In the genomic region with DNA sequence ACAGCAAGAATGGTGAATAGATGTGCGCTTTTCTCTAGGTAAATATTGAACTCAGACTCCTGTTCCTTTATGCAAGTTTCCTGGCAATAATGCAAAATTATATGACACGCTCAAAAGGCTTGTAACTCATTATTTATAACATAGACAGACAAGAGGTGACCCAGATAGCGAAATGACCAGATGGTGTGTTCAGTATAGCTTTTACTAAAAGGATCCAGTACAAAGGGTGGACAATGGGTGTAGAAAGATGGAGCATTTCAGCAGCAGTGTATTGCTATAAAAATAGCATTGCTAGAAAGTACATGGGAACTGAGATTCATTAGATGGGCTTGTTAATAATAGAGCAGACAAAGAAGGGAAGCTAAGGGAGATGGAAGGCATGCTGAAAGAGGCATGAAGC, we compare ENCODE assay signal across 22 mouse cellular contexts.
A peak's percentile ranks its signal among the peaks of the same experiment; 100 is the strongest.
DNase-seq lines count a peak whose midpoint lies in the region; ATAC-seq lines count a peak whose summit lies in the region.
"Had no signal": no experiment of that assay in that cellular context is flagged by ENCODE, and none has a peak within 500 bp of the region (broad histone marks: within the 10 kb centered on the region; RNA-seq: fewer than 3 reads in every experiment).

No protein-coding gene starts in this region.

- no peaks in the 10 kb centered on the region for H3K9me3 ChIP-seq in hindbrain, embryonic 13.5 days
- no peaks in the 10 kb centered on the region for H3K9me3 ChIP-seq in hindbrain, embryonic 14.5 days (ENCODE audit: control insufficient read depth, low read length)
- no peaks in the 10 kb centered on the region for H3K9me3 ChIP-seq in neural tube, embryonic 13.5 days
- H3K9me3 ChIP-seq: embryonic facial prominence, embryonic 13.5 days; forebrain, embryonic 12.5 days; G1E; hindbrain, embryonic 12.5 days; intestine, embryonic 15.5 days had no signal

- H3K4me2 ChIP-seq in hindbrain, embryonic 13.5 days, result no peak overlapping the region
- no peak overlapping the region for H3K4me2 ChIP-seq in hindbrain, embryonic 14.5 days (replicated peaks)
- no peak overlapping the region for H3K4me2 ChIP-seq in neural tube, embryonic 13.5 days
- H3K4me2 ChIP-seq: embryonic facial prominence, embryonic 13.5 days; forebrain, embryonic 12.5 days; hindbrain, embryonic 12.5 days; intestine, embryonic 15.5 days had no signal

- whole genome bisulfite sequencing in hindbrain, embryonic 13.5 days, result 86% methylated on average over 3 of the region's 3 CpGs
- WGBS in hindbrain, embryonic 14.5 days, result 88% methylated on average over 3 of the region's 3 CpGs
- 88% methylated on average over 3 of the region's 3 CpGs for WGBS in neural tube, embryonic 13.5 days

- 0 out of 2 replicates have a peak overlapping the region, but pooled peaks have one; percentile 23 for H3K27ac ChIP-seq in hindbrain, embryonic 13.5 days
- H3K27ac ChIP-seq in hindbrain, embryonic 14.5 days, result no peak overlapping the region
- 0 out of 2 replicates have a peak overlapping the region, but pooled peaks have one; percentile 9 for H3K27ac ChIP-seq in neural tube, embryonic 13.5 days (replicated peaks)
- H3K27ac ChIP-seq: embryonic facial prominence, embryonic 13.5 days; forebrain, embryonic 12.5 days; gastrocnemius, adult 2 months; hindbrain, embryonic 12.5 days; intestine, embryonic 15.5 days had no signal

- peaks cover 10% of the 10 kb centered on the region for H3K4me1 ChIP-seq in hindbrain, embryonic 13.5 days (replicated peaks)
- H3K4me1 ChIP-seq in hindbrain, embryonic 14.5 days (replicated peaks; ENCODE audit: control insufficient read depth, insufficient read depth, low read length), result no peaks in the 10 kb centered on the region
- H3K4me1 ChIP-seq in neural tube, embryonic 13.5 days (replicated peaks), result no peaks in the 10 kb centered on the region
- H3K4me1 ChIP-seq: embryonic facial prominence, embryonic 13.5 days had no signal

- no peaks in the 10 kb centered on the region for H3K27me3 ChIP-seq in hindbrain, embryonic 13.5 days
- no peaks in the 10 kb centered on the region for H3K27me3 ChIP-seq in hindbrain, embryonic 14.5 days (ENCODE audit: control insufficient read depth, insufficient read depth, low read length)
- H3K27me3 ChIP-seq in neural tube, embryonic 13.5 days, result no peaks in the 10 kb centered on the region
- H3K27me3 ChIP-seq: embryonic facial prominence, embryonic 13.5 days; forebrain, embryonic 12.5 days; hindbrain, embryonic 12.5 days; intestine, embryonic 15.5 days had no signal

- DNase-seq in cerebellum, postnatal 4 days (ENCODE audit: low spot score in 2 of 2), result no peak
- DNase-seq in hindbrain, embryonic 14.5 days (ENCODE audit: low spot score), result no peak
- no peak for DNase-seq in neural tube, embryonic 10.5 days (ENCODE audit: extremely low spot score, low spot score)
- DNase-seq in kidney, postnatal 25 days, result no peak
- DNase-seq: adrenal gland, postnatal 10 days; B cell, adult 2 months; cerebellum, adult 18-20 months; cerebellum, postnatal 10 days; gastrocnemius, adult 2 months; gastrocnemius, postnatal 25 days; heart, postnatal 10 days; heart, postnatal 4 days had no signal

- H3K36me3 ChIP-seq in hindbrain, embryonic 13.5 days, result no peaks in the 10 kb centered on the region
- no peaks in the 10 kb centered on the region; the same call in 1 of the 2 replicates for H3K36me3 ChIP-seq in hindbrain, embryonic 14.5 days (replicated peaks; ENCODE audit: control insufficient read depth, insufficient read depth)
- no peaks in the 10 kb centered on the region for H3K36me3 ChIP-seq in neural tube, embryonic 13.5 days
- H3K36me3 ChIP-seq: embryonic facial prominence, embryonic 13.5 days; forebrain, embryonic 12.5 days; hindbrain, embryonic 12.5 days; intestine, embryonic 15.5 days had no signal

- ATAC-seq in cerebellum, adult (ENCODE audit: insufficient number of reproducible peaks, low FRiP score, low TSS enrichment), result peak; percentile 82
- ATAC-seq in hindbrain, embryonic 13.5 days (ENCODE audit: low FRiP score), result no peak
- ATAC-seq in hindbrain, embryonic 14.5 days (ENCODE audit: low FRiP score), result no peak
- no peak for ATAC-seq in neural tube, embryonic 13.5 days (ENCODE audit: low read depth)
- ATAC-seq: CD4-positive, CD25-positive, alpha-beta regulatory T cell, adult 4 months; forebrain, embryonic 16.5 days; intestine, embryonic 15.5 days had no signal

- no peak overlapping the region for H3K4me3 ChIP-seq in hindbrain, embryonic 13.5 days
- H3K4me3 ChIP-seq in hindbrain, embryonic 14.5 days (replicated peaks; ENCODE audit: low read length), result no peak overlapping the region
- no peak overlapping the region for H3K4me3 ChIP-seq in neural tube, embryonic 13.5 days
- H3K4me3 ChIP-seq: embryonic facial prominence, embryonic 13.5 days; forebrain, embryonic 12.5 days; gastrocnemius, adult 2 months; hindbrain, embryonic 12.5 days; intestine, embryonic 15.5 days had no signal

- H3K9ac ChIP-seq in hindbrain, embryonic 13.5 days, result no peak overlapping the region
- H3K9ac ChIP-seq in hindbrain, embryonic 14.5 days, result no peak overlapping the region
- no peak overlapping the region for H3K9ac ChIP-seq in neural tube, embryonic 13.5 days
- H3K9ac ChIP-seq: embryonic facial prominence, embryonic 13.5 days; forebrain, embryonic 12.5 days; hindbrain, embryonic 12.5 days; intestine, embryonic 15.5 days had no signal
